Mouse (Mus musculus) granulocyte monocyte progenitor cell, adult 5-6 weeks (primary cell): ENCODE results near the gene Scn2a. TPM values are rescaled to one million over a fixed set of nuclear protein-coding genes. Genes with fewer than 3 reads are reported as not detected.
"Not testable (repeated sequence)": the region's sequence is repeated elsewhere in the genome, so short reads cannot be mapped to it uniquely, and the experiment has no call there.

Source experiments
- ATAC-seq: replicated peaks from 2 replicates; pipeline ENCODE4 v1.8.0; 2016; ENCODE audit warnings: mild to moderate bottlenecking, moderate TSS enrichment, inconsistent platforms; ENCODE audit not compliant: poor library complexity, severe bottlenecking
- total RNA-seq, 2 experiments: library from RNA; stranded (forward) in 1 of 2; stranded (reverse) in 1 of 2; fragments of 200-712, 200-1000 nt in 1 of 2; fragments of >200 nt in 1 of 2; fragmentation: Nextera tagmentation in 1 of 2; gene quantifications; 2 replicates each; pipeline ENCODE4 v1.2.3; 2014 to 2017

Gene Scn2a
- total RNA-seq, 2 experiments from 2014 or later = not detected

DNA sequence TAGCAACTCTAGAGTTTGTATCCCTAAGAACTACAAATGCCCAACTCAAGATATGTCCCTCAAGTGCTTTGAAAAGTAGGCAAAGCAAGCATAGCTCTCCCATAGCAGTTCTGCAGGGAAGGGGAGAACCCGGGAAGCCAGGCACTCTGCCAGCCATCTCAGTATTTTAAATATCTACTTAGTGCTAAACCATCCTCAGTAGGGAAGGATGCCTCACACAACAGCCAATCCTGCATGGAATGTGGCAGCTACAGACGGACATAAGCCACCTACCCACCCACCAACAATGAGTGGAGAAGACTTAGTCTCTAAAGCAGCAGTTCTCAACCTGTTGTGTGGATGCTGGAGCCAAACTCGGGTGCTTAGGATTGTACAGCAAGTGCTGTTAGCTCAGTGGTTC, 73.9 kb downstream of the Scn2a start:
- no peak for ATAC-seq

DNA sequence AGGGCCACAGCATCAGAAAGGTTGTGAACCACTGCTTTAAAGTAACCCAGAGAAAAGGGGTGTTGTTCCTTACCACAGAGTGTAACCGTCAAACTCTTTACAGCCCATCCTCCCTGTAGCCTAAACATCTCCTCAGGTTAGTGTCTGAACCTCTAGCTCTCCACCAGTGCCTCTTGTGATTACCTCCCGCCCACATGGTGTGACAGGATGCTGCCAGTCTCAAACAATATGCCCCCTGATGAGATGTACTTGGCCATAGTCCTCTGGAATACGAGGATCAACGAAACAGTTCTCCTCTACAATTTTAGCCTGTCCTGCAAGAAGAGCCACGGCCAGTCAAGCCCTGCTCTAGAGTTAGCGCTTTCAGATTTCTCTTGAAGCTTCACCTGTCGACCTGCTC, 74.5 kb downstream of the Scn2a start:
- no peak for ATAC-seq

DNA sequence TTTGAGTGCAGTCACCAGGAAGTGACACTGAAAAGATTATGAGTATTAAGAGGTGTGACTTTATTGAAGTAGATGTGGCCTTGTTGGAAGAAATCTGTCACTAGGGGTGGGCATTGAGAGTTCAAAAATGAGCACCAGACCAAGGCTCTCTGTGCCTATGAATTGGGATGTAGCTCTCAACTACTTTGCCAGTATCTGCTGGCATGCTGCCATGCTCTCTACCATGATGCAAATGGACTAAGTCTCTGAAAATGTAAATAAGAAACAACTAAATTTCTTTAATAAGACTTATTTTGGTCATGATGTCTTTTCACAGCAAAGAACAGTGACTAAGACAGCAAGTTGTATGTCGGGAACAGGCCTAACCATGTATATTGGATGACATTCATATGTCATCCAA, 79.7 kb downstream of the Scn2a start:
- no peak for ATAC-seq

DNA sequence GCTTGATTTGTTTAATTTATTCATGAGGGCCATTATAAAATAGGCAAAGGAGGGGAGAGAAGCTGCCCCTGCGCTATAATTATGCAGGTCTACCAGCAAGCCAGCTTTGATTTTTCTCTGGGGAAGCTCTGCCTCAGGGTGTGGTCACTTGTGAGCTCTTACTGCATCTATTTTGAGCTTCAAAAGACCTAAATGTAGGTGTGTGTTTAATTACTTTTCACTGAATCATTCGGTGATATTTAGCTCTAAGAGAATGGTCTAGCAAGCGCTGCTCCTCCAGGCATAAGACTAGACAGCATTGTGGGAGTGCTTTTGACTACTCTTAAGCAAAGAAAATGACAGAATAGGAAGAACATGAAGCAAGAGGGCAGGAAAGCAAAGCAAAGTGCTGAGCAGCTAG, 80.6 kb downstream of the Scn2a start:
- ATAC-seq = no peak

DNA sequence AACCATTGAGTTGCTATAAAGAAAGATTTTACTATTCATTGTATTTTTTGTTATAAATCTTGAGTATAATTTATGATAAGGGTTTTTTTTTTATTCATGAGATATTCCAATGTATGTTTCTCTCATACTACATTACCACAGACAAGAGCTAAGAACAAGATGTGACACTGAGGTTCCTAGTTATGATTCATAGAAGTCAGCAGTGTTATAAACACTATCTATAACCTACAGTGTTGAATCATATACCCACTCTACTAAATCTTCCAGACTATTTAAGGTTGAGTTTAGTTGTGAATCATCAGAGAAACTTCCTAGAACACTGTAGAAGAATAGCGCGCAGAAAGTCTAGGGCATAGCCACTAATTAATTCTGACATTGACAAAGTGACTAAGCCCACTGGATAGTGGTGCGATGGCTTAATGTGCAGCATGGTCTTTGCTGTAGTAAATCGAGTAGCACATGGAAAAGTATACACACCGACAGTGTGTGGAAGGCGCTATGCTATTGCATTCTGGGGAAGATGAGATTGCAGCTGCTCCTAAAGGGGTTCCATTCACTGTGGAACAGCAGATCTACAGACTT, 101.7 kb downstream of the Scn2a start:
- ATAC-seq = no peak

DNA sequence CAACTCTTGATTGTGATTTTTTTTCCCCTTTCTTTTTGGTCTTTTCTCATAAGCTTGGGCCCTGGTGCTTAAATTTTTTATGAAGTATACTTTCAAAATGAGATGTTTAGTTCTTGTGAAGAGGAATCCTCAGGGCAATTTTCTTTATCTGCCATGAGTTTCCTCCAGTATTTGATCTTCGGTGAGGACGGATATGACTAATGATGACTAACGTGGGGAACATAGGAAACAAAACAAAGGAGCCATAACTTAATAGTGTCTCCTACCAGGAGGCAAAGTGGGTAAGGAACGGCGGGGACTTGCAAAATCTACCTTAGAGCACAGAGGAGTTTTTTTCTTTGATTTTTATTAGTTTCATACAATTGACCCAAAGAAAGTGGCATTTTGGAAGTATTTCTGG, 124.8 kb downstream of the Scn2a start:
- no peak for ATAC-seq

DNA sequence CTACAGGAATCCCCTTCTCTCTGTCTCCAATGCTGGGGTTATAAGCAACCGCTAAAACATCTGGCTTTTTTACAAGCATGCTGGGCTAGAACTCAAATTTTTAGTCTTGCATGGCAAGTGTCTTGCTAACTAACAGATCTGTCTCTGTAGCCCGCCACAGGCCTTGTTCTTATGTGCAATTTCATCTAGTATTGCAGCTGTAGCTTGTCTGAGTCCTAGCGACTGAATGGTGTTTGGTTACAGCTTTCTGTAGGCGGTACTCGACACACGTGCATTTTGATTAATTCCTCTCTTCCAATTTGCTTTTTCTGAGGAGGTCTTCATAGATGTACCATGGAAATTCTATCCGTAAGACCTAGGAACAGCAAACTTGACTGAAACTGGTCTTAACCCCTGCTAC, 161.9 kb downstream of the Scn2a start:
- no peak for ATAC-seq

DNA sequence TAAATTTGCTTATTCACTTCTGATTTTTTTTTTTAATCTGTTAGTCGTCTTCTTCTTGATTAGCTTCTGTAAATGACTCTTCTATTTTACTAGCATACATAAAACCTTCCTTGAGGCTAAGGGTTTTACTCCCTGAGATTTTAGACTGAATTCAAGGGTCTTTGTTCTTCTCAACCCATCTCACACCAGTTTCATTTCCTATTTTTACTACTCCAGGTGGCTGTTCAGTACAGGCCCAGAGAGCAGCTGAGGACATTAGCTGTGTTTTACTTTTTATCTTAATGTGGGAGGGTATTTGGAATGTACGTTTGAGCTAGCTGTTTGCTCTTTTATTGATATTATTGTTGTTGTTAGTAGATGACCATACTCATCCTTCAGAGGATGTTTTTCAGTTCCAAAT, 162.8 kb downstream of the Scn2a start:
- no peak for ATAC-seq

DNA sequence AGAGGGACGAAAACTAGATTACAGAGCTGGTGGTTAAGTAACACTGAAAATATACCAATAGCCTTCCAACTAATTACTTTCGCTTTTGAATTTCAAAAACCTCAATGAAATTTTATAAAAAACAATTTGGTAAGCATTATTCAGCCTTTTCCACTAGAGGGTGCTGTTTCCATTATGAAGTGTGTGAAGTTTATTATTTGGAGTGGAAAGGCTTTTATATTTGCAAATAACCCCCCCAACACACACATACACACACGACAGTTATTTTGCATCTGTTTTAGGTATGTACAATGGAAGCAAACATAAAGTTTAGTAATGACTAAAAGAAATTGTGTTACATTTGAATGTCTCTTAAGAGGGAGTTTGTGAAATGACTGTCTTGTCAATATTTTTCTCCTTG, 171.9 kb downstream of the Scn2a start:
- peak; percentile 74 for ATAC-seq

DNA sequence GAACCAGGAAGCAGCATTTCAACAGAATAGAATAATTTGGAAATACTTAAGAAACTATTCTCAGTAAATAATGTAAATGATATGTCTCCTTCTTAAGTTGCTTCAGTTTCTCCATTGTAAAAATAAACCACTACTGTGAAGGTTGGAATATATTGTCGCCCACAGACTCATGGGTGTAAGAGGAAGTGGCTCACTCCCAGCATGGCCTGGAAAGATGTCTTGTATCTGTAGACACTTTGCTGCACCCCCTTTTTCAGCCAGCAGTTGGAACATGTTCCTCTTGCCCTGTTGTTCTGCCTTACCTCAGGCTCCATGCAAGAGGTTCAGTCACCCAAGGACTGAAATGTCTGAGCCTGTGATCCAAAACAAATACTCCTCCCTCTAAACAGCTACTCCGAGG, 173.0 kb downstream of the Scn2a start:
- peak; percentile 78 for ATAC-seq

DNA sequence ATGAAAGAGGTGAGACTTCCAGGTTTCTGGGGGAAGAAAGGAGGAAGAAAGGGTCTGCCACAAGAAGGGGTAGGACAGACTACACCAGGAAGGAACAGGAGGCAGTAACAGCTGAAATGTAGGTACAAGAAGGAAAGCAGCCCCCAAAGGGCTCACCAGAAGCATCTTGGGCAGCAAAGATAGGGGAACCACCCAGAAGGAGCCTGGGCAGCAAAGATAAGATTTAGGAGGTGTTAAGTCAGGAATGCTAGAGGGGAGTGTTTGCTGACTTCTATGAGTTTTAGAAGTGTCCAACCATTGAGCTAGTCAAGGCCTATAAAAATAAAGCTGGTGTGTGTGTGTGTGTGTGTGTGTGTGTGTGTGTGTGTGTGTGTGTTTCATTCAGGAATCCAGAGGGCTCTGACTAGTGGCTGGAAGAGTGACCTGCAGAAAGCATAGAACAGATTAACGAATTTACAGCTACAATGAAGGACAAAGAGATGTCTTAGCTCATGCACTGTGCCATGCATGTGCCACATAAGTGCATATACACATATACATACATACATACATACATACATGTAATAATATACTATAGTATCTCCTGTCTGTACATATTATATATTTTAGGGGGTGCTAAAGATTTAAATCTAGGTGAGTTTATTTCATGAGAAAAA, 180.6 kb downstream of the Scn2a start:
- no peak for ATAC-seq

DNA sequence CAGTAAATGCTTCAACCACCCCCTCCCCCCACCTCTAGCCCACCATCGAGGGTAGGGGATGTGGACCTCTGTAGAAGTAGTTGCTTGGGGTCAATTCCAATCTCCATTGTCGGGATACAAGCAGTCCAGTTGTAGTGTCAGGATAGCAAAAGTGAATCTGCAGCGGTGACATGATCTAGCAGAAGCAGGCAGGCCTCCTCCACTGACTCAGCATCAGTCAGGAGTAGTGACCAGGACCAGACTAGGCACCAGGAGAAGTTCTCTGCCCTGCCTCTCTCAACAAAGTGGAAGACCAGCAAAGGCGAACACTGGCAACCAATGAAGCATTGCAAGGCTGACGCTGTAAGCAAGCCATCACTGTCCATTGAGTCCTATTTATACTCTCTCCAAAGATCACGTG, 186.0 kb downstream of the Scn2a start:
- no peak for ATAC-seq

DNA sequence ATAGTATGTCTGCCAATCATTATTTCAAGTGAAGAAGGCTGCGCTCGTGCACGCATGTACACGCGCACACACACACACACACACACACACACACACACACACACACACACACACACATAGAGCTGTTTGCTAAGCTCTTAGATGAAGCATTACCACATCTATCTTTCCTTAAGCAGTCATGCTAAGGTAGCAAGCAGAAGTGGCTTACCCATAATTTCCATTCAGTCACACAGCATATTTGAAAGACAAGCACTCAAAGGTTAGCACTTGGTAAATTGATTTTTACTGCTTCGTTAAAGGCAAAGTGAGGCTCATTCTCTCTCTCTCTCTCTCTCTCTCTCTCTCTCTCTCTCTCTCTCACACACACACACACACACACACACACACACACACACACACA, 190.6 kb downstream of the Scn2a start:
- not testable (repeated sequence) for ATAC-seq

Other genes starting within 250 kb of the Scn2a start
- gene Scn3a, start 53.1 kb upstream of the Scn2a start, total RNA-seq (2014; fragmentation: Nextera tagmentation) = not detected in 2 replicates
- gene Scn3a, start 53.1 kb upstream of the Scn2a start, total RNA-seq (2017) = not detected in 2 replicates
- gene Csrnp3, start 225.0 kb downstream of the Scn2a start, total RNA-seq (2014; fragmentation: Nextera tagmentation) = not detected in 2 replicates
- not detected in 2 replicates for gene Csrnp3, start 225.0 kb downstream of the Scn2a start, total RNA-seq (2017)